In the genomic region with DNA sequence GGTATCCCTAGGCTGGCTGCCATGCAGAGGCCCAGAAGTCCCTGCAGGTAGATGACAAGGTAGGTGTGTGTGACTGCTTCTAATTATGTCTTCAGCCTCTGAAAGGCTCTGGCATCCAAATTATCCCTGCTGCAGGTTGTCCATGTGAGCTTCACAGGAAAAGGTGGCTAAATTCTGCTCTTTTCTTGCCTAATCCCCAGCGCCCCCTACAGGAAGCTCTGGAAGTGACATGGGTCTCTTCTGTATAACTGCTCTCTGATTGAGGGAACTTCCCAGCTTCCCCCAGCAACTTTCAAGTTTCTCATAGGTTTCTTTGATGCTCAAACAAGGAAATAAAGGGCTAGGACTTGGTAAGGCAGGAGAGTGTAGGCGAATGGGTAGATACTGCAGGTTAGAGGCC, we compare ENCODE assay signal across 8 mouse cellular contexts. TPM values are rescaled to one million over a fixed set of nuclear protein-coding genes. Genes with fewer than 3 reads are reported as not detected.
DNase-seq lines count a peak whose midpoint lies in the region; ATAC-seq lines count a peak whose summit lies in the region.

No protein-coding gene starts in this region.

- no peak for ATAC-seq in midbrain, embryonic 11.5 days (ENCODE audit: low FRiP score)
- no peak for ATAC-seq in midbrain, embryonic 15.5 days (replicated peaks)

- H3K9me3 ChIP-seq in midbrain, embryonic 11.5 days (ENCODE audit: control insufficient read depth, low read length) = no peaks in the 10 kb centered on the region
- no peaks in the 10 kb centered on the region for H3K9me3 ChIP-seq in midbrain, embryonic 15.5 days
- no peaks in the 10 kb centered on the region for H3K9me3 ChIP-seq in limb, embryonic 10.5 days (replicated peaks)

- H3K27me3 ChIP-seq in midbrain, embryonic 11.5 days (ENCODE audit: control insufficient read depth, insufficient read depth, low read length) = no peaks in the 10 kb centered on the region
- H3K27me3 ChIP-seq in midbrain, embryonic 15.5 days (replicated peaks) = no peaks in the 10 kb centered on the region
- no peaks in the 10 kb centered on the region for H3K27me3 ChIP-seq in limb, embryonic 10.5 days (ENCODE audit: low read depth, poor library complexity, severe bottlenecking)

- H3K4me1 ChIP-seq in midbrain, embryonic 11.5 days (ENCODE audit: control insufficient read depth, insufficient read depth, low read length) = no peaks in the 10 kb centered on the region
- no peaks in the 10 kb centered on the region for H3K4me1 ChIP-seq in midbrain, embryonic 15.5 days
- H3K4me1 ChIP-seq in limb, embryonic 10.5 days = no peaks in the 10 kb centered on the region

- no peak overlapping the region for H3K4me2 ChIP-seq in midbrain, embryonic 11.5 days
- no peak overlapping the region for H3K4me2 ChIP-seq in midbrain, embryonic 15.5 days

- H3K27ac ChIP-seq in midbrain, embryonic 11.5 days (ENCODE audit: low read depth, low read length) = no peak overlapping the region
- no peak overlapping the region for H3K27ac ChIP-seq in midbrain, embryonic 15.5 days
- no peak overlapping the region for H3K27ac ChIP-seq in limb, embryonic 10.5 days

- H3K4me3 ChIP-seq in midbrain, embryonic 11.5 days (ENCODE audit: low read depth, low read length) = no peak overlapping the region
- no peak overlapping the region for H3K4me3 ChIP-seq in midbrain, embryonic 15.5 days
- no peak overlapping the region for H3K4me3 ChIP-seq in limb, embryonic 10.5 days

- H3K9ac ChIP-seq in midbrain, embryonic 11.5 days (ENCODE audit: low read length) = no peak overlapping the region
- no peak overlapping the region for H3K9ac ChIP-seq in midbrain, embryonic 15.5 days

- intact Hi-C loops in heart, postnatal 14 days (cut with DNase I) = loop anchor here (2.0 kb wide), 1 partner anchor 74 kb away; no protein-coding TSS in a partner anchor

- 38% methylated on average over 2 of the region's 2 CpGs for WGBS in midbrain, embryonic 11.5 days
- WGBS in midbrain, embryonic 15.5 days = 32% methylated on average over 2 of the region's 2 CpGs
- 38% methylated on average over 2 of the region's 2 CpGs for WGBS in limb, embryonic 10.5 days

- DNase-seq in midbrain, embryonic 11.5 days (ENCODE audit: low spot score, missing footprints) = peak; percentile 93
- DNase-seq in T-cell, adult 2 months (ENCODE audit: low spot score) = peak; percentile 71
- DNase-seq in cerebellum, postnatal 14 days = peak; percentile 87 to 96
- peak; percentile 66 to 85 for DNase-seq in heart, postnatal 14 days
- peak; percentile 80 for DNase-seq in limb, embryonic 10.5 days (ENCODE audit: low spot score)
- peak; percentile 37 for DNase-seq in retina, adult 2 months (ENCODE audit: low read depth, low spot score)
- peak; percentile 90 for DNase-seq in thymus, postnatal 4 days

- H3K36me3 ChIP-seq in midbrain, embryonic 11.5 days (ENCODE audit: control insufficient read depth, insufficient read depth, low read length) = peaks cover 23% of the 10 kb centered on the region
- H3K36me3 ChIP-seq in midbrain, embryonic 15.5 days (replicated peaks) = peaks cover 57% of the 10 kb centered on the region
- peaks cover 100% of the 10 kb centered on the region for H3K36me3 ChIP-seq in limb, embryonic 10.5 days

RNA-seq across cellular contexts. Expression of a gene that starts 21.1 kb away (rescaled TPM):
- 66.9 and 75.6 TPM in 2 replicates for polyA plus RNA-seq in midbrain, embryonic 11.5 days (2014; fragmentation: Nextera tagmentation; extraction: Ambion mirVana)
- polyA plus RNA-seq in midbrain, embryonic 15.5 days (2015; fragmentation: Nextera tagmentation; extraction: Ambion mirVana) = 81.5 and 83.1 TPM in 2 replicates
- total RNA-seq in heart, postnatal 14 days (2021) = 1 to 10 TPM; 7.5 to 7.9 TPM
- polyA plus RNA-seq in limb, embryonic 10.5 days (2016; fragmentation: Nextera tagmentation; extraction: Ambion mirVana) = 75.5 and 86.6 TPM in 2 replicates

RNA-seq across cellular contexts. Expression of a gene that starts 31.6 kb away (rescaled TPM):
- 18.0 and 18.9 TPM in 2 replicates for polyA plus RNA-seq in midbrain, embryonic 11.5 days (2014; fragmentation: Nextera tagmentation; extraction: Ambion mirVana)
- polyA plus RNA-seq in midbrain, embryonic 15.5 days (2015; fragmentation: Nextera tagmentation; extraction: Ambion mirVana) = 248 and 250 TPM in 2 replicates
- total RNA-seq in heart, postnatal 14 days (2021) = 10 to 100 TPM; 39.6 to 60.9 TPM
- 3.7 and 5.7 TPM in 2 replicates for polyA plus RNA-seq in limb, embryonic 10.5 days (2016; fragmentation: Nextera tagmentation; extraction: Ambion mirVana)

RNA-seq across cellular contexts. Expression of a gene that starts 32.8 kb away (rescaled TPM):
- polyA plus RNA-seq in midbrain, embryonic 11.5 days (2014; fragmentation: Nextera tagmentation; extraction: Ambion mirVana) = 155 and 165 TPM in 2 replicates
- polyA plus RNA-seq in midbrain, embryonic 15.5 days (2015; fragmentation: Nextera tagmentation; extraction: Ambion mirVana) = 265 and 271 TPM in 2 replicates
- 1,000 to 10,000 TPM; 2,092 to 2,100 TPM for total RNA-seq in heart, postnatal 14 days (2021)
- polyA plus RNA-seq in limb, embryonic 10.5 days (2016; fragmentation: Nextera tagmentation; extraction: Ambion mirVana) = 170 and 172 TPM in 2 replicates

RNA-seq across cellular contexts. Expression of a gene that starts 33.2 kb away (rescaled TPM):
- polyA plus RNA-seq in midbrain, embryonic 11.5 days (2014; fragmentation: Nextera tagmentation; extraction: Ambion mirVana) = 179 and 197 TPM in 2 replicates
- 124 and 134 TPM in 2 replicates for polyA plus RNA-seq in midbrain, embryonic 15.5 days (2015; fragmentation: Nextera tagmentation; extraction: Ambion mirVana)
- total RNA-seq in heart, postnatal 14 days (2021) = 10 to 100 TPM; 41.4 to 44.2 TPM
- 256 and 300 TPM in 2 replicates for polyA plus RNA-seq in limb, embryonic 10.5 days (2016; fragmentation: Nextera tagmentation; extraction: Ambion mirVana)

RNA-seq across cellular contexts. Expression of a gene that starts 46.3 kb away (rescaled TPM):
- 10.4 and 12.9 TPM in 2 replicates for polyA plus RNA-seq in midbrain, embryonic 11.5 days (2014; fragmentation: Nextera tagmentation; extraction: Ambion mirVana)
- 16.5 and 18.5 TPM in 2 replicates for polyA plus RNA-seq in midbrain, embryonic 15.5 days (2015; fragmentation: Nextera tagmentation; extraction: Ambion mirVana)
- total RNA-seq in heart, postnatal 14 days (2021) = 100 to 1,000 TPM; 119 to 131 TPM
- 18.3 and 19.8 TPM in 2 replicates for polyA plus RNA-seq in limb, embryonic 10.5 days (2016; fragmentation: Nextera tagmentation; extraction: Ambion mirVana)

Comparison
In these comparisons a context has a peak if more than half of its experiments do, and no peak if none do; other contexts are left out.
1. RNA of a gene that starts 31.6 kb away (polyA plus RNA-seq): 248 to 250 TPM in midbrain, embryonic 15.5 days; 18.0 to 18.9 TPM in midbrain, embryonic 11.5 days and 3.7 to 5.7 TPM in limb, embryonic 10.5 days; every median in the first group is over 10 times any median in the second.
2. DNase-seq: peak in every context shown above with its lines; median percentile 93 in midbrain, embryonic 11.5 days; 92 in cerebellum, postnatal 14 days; 90 in thymus, postnatal 4 days; 80 in limb, embryonic 10.5 days; 76 in heart, postnatal 14 days; 71 in T-cell, adult 2 months; 37 in retina, adult 2 months.